Mouse (Mus musculus): ENCODE measurements at regions not wholly inside any gene's neighbourhood (a gene's known extent, or its start where the extent isn't known, plus 50 kb on each side); places are given as distances from the start of the nearest gene placed in this dataset.
A peak's percentile ranks its signal among the peaks of the same experiment; 100 is the strongest.

DNA sequence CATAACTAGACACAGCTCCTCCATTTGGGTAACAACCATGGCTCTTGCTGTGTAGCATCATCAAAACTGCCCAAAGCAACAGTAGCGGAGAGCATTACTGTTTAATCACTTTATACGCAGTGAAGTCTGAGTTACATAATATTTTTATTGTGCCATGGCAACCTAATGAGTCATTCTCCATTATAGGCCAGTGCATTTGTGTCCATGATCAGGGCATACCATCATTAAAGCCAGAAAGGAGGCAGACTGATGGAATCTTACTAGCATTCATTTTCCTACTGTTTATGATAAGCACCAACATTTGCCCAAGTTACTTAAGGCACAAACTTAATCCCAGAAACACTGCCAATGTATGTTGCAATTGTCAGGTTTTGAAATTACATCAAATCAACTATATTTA is 3601.2 kb upstream of the Gm7489 start:
- TF ChIP-seq POLR2A (IDR thresholded peaks at IDR 0.05; ENCODE audit: insufficient read depth, low read depth, low read length): no peak
- no peak for TF ChIP-seq CTCF (IDR thresholded peaks at IDR 0.05)
- TF ChIP-seq EP300 (IDR thresholded peaks at IDR 0.05; ENCODE audit: insufficient read depth, low read depth, low read length): no peak
- no peak for DNase-seq
- Histone ChIP-seq H3K4me1 (ENCODE audit: control insufficient read depth, insufficient read depth, low read length) (no peaks in the 10 kb centered on the region), H3K9ac (ENCODE audit: low read depth, low read length) (no peak overlapping the region), H3K27ac (no peak overlapping the region), H3K27me3 (ENCODE audit: control insufficient read depth, insufficient read depth, low read length) (no peaks in the 10 kb centered on the region), H3K79me2 (replicated peaks; ENCODE audit: control insufficient read depth, insufficient read depth, low read length) (no peaks in the 10 kb centered on the region), H3K4me3 (no peak overlapping the region), H3K36me3 (ENCODE audit: control insufficient read depth, insufficient read depth, low read length) (no peaks in the 10 kb centered on the region)
- 78% methylated on average over 2 of the region's 2 CpGs for WGBS
- intact Hi-C loops (cut with DNase I): no loop called here

DNA sequence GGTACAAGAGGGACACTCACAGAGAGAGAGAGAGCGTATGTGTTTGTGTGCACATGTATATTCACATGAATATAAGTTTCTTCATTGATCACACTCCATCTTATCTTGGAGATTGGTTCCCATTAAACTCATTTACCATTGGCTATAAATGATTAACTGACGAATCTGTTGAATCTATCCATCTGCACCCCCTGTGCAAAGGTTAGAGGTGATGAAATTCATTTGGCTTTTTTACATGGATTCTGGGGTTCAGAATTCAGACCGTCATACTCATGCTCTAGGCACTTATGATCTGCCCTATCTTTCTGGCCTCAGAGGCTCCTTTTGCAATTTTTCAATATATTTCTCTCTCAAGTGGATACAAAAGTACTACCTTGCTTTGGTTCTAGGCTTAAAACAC is 3582.9 kb upstream of the Gm7489 start:
- Histone ChIP-seq H3K27ac (no peak overlapping the region), H3K9ac (ENCODE audit: low read depth, low read length) (no peak overlapping the region), H3K4me3 (no peak overlapping the region), H3K27me3 (ENCODE audit: control insufficient read depth, insufficient read depth, low read length) (no peaks in the 10 kb centered on the region), H3K36me3 (ENCODE audit: control insufficient read depth, insufficient read depth, low read length) (no peaks in the 10 kb centered on the region), H3K79me2 (replicated peaks; ENCODE audit: control insufficient read depth, insufficient read depth, low read length) (no peaks in the 10 kb centered on the region), H3K4me1 (ENCODE audit: control insufficient read depth, insufficient read depth, low read length) (no peaks in the 10 kb centered on the region)
- no peak for TF ChIP-seq POLR2A (IDR thresholded peaks at IDR 0.05; ENCODE audit: insufficient read depth, low read depth, low read length)
- TF ChIP-seq CTCF (IDR thresholded peaks at IDR 0.05): no peak
- intact Hi-C loops (cut with DNase I): no loop called here
- DNase-seq: no peak
- WGBS: 85% methylated on average over 3 of the region's 3 CpGs

DNA sequence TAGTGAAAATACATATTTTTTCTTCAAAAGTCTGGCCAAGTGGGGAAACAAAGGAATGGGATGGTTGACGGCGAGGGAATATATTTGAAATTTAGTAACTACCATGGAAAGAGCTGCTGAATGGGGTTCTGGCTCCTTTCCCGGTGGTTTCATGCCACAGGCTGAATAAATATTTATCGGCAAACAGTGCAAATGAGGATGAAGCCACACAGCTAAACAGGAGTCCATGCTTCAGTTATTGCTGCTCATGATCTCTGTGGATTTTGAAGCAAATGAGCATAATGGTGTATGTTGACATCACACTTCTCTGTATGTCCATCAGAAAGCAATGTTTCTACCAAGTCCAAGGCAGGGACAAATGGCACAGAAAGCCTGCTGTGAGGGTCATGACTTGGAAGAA is 3580.6 kb upstream of the Gm7489 start:
- no peak for TF ChIP-seq EP300 (IDR thresholded peaks at IDR 0.05; ENCODE audit: insufficient read depth, low read depth, low read length)
- Histone ChIP-seq H3K4me1 (ENCODE audit: control insufficient read depth, insufficient read depth, low read length) (no peaks in the 10 kb centered on the region), H3K9ac (ENCODE audit: low read depth, low read length) (no peak overlapping the region), H3K27me3 (ENCODE audit: control insufficient read depth, insufficient read depth, low read length) (no peaks in the 10 kb centered on the region), H3K27ac (no peak overlapping the region), H3K79me2 (replicated peaks; ENCODE audit: control insufficient read depth, insufficient read depth, low read length) (no peaks in the 10 kb centered on the region), H3K36me3 (ENCODE audit: control insufficient read depth, insufficient read depth, low read length) (no peaks in the 10 kb centered on the region), H3K4me3 (no peak overlapping the region)
- 85% methylated on average over 4 of the region's 4 CpGs for WGBS
- DNase-seq: no peak
- intact Hi-C loops (cut with DNase I): no loop called here

DNA sequence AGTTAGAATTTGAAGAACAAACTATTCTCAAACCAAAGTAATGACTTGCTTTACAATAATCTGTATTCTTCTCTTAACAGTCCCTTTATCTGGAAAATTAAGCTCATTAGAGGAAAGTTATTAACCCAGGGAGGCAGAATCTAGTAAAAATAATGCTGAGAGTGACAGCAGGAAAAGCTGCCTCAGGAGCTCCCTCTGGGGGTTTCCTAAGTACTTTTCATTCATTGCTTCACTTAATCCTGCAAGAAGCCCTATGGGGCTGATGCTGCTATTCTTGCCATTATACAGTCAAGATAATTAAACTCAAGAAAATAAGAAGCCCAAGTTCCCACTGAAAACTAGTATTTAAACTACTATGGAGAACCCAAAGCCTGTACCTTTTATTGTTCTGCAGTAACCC is 3563.9 kb upstream of the Gm7489 start:
- intact Hi-C loops (cut with DNase I): no loop called here
- no peaks in the 10 kb centered on the region for H3K27me3 ChIP-seq (ENCODE audit: control insufficient read depth, insufficient read depth, low read length)
- H3K4me3 ChIP-seq: no peak overlapping the region
- no peak overlapping the region for H3K27ac ChIP-seq
- H3K79me2 ChIP-seq (replicated peaks; ENCODE audit: control insufficient read depth, insufficient read depth, low read length): no peaks in the 10 kb centered on the region
- no peak for DNase-seq
- no peaks in the 10 kb centered on the region for H3K36me3 ChIP-seq (ENCODE audit: control insufficient read depth, insufficient read depth, low read length)
- H3K9ac ChIP-seq (ENCODE audit: low read depth, low read length): no peak overlapping the region
- TF ChIP-seq CTCF (IDR thresholded peaks at IDR 0.05) (peak; percentile 27), POLR2A (IDR thresholded peaks at IDR 0.05; ENCODE audit: insufficient read depth, low read depth, low read length) (no peak), EP300 (IDR thresholded peaks at IDR 0.05; ENCODE audit: insufficient read depth, low read depth, low read length) (no peak)
- no peaks in the 10 kb centered on the region for H3K4me1 ChIP-seq (ENCODE audit: control insufficient read depth, insufficient read depth, low read length)

DNA sequence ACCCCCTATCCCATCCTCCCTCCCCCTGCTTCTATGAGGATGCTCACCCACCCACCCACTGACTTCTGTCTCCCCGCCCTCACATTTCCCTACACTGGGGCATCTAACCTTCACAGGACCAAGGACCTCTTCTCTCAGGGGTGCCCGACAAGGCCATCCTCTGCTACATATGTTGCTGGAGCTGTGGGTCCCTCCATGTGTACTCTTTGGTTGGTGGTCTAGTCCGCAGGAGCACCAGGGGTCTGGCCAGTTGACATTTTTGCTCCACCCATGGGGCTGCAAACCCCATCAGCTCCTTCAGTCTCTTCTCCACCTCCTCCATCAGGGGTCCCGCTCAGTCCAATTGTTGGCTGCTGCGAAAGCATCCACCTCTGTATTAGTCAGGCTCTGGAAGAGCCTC is 3539.2 kb upstream of the Gm7489 start:
- Histone ChIP-seq H3K4me3 (no peak overlapping the region), H3K36me3 (ENCODE audit: control insufficient read depth, insufficient read depth, low read length) (no peaks in the 10 kb centered on the region), H3K27me3 (ENCODE audit: control insufficient read depth, insufficient read depth, low read length) (no peaks in the 10 kb centered on the region), H3K27ac (no peak overlapping the region), H3K9ac (ENCODE audit: low read depth, low read length) (no peak overlapping the region), H3K79me2 (replicated peaks; ENCODE audit: control insufficient read depth, insufficient read depth, low read length) (no peaks in the 10 kb centered on the region), H3K4me1 (ENCODE audit: control insufficient read depth, insufficient read depth, low read length) (no peaks in the 10 kb centered on the region)
- TF ChIP-seq CTCF (IDR thresholded peaks at IDR 0.05): no peak
- TF ChIP-seq POLR2A (IDR thresholded peaks at IDR 0.05; ENCODE audit: insufficient read depth, low read depth, low read length): no peak
- no peak for TF ChIP-seq EP300 (IDR thresholded peaks at IDR 0.05; ENCODE audit: insufficient read depth, low read depth, low read length)
- 87% methylated on average over 5 of the region's 5 CpGs for WGBS
- DNase-seq: no peak
- intact Hi-C loops (cut with DNase I): no loop called here

DNA sequence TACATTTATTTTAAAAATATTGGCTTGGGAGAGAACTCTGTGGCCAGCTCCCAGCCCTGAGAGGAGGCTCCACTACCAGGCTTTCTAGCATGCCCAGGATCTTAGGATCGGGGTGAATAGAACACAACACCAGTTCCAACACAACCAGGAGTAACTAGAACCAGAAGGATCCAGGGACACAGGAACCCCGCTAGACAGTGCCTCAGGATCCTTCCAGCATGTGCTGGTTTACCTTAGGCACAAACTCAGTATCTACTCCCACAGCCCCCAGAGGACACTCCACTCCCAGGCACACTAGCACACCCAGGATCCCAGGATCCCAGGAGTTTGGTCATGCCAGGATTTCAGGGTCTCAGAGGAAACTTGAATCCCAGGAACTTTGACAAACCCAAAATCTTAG is 3537.8 kb upstream of the Gm7489 start:
- Histone ChIP-seq H3K79me2 (replicated peaks; ENCODE audit: control insufficient read depth, insufficient read depth, low read length) (no peaks in the 10 kb centered on the region), H3K36me3 (ENCODE audit: control insufficient read depth, insufficient read depth, low read length) (no peaks in the 10 kb centered on the region), H3K4me3 (no peak overlapping the region), H3K27ac (no peak overlapping the region), H3K27me3 (ENCODE audit: control insufficient read depth, insufficient read depth, low read length) (no peaks in the 10 kb centered on the region), H3K9ac (ENCODE audit: low read depth, low read length) (no peak overlapping the region), H3K4me1 (ENCODE audit: control insufficient read depth, insufficient read depth, low read length) (no peaks in the 10 kb centered on the region)
- DNase-seq: no peak
- no peak for TF ChIP-seq POLR2A (IDR thresholded peaks at IDR 0.05; ENCODE audit: insufficient read depth, low read depth, low read length)
- TF ChIP-seq CTCF (IDR thresholded peaks at IDR 0.05): no peak
- TF ChIP-seq EP300 (IDR thresholded peaks at IDR 0.05; ENCODE audit: insufficient read depth, low read depth, low read length): no peak
- intact Hi-C loops (cut with DNase I): no loop called here
- WGBS: 87% methylated on average over 2 of the region's 2 CpGs
